Mouse (Mus musculus): ENCODE measurements around the gene Rpl38.

- no peak for TF ChIP-seq CTCF (IDR thresholded peaks at IDR 0.05)
- no peak for TF ChIP-seq EP300 (IDR thresholded peaks at IDR 0.05)
These were observed 12.8 kb upstream of the Rpl38 start for GRCm38 (mm10) chr11:114655350-114656008.
